Mouse (Mus musculus) forebrain, embryonic 12.5 days (tissue): ENCODE data around the gene Sgcd. TPM values are rescaled to one million over a fixed set of nuclear protein-coding genes. Genes with fewer than 3 reads are reported as not detected.

Source experiments
- ATAC-seq: fragments of 200-750 bp; cut with Nextera tagmentation; 2 replicates; pipeline ENCODE4 v1.8.0; 2017; ENCODE audit warnings: moderate TSS enrichment; ENCODE audit not compliant: low FRiP score
- H3K27ac ChIP-seq: fragments of 300-500 bp; sonication (generic); 2 replicates; pipeline ENCODE4 v1.5.1; 2016; ENCODE audit warnings: mild to moderate bottlenecking
- H3K27me3 ChIP-seq: fragments of 300-500 bp; sonication (generic); 2 replicates; pipeline ENCODE4 v1.6.1; 2016; ENCODE audit warnings: mild to moderate bottlenecking
- H3K36me3 ChIP-seq: fragments of 300-500 bp; sonication (generic); replicated peaks from 2 replicates; pipeline ENCODE4 v1.6.1; 2016; ENCODE audit warnings: mild to moderate bottlenecking
- H3K4me1 ChIP-seq: fragments of 300-500 bp; sonication (generic); 2 replicates; pipeline ENCODE4 v1.6.1; 2016
- H3K4me2 ChIP-seq: fragments of 300-500 bp; sonication (generic); 2 replicates; pipeline ENCODE4 v1.6.1; 2016; ENCODE audit warnings: mild to moderate bottlenecking, moderate library complexity
- H3K4me3 ChIP-seq: fragments of 300-500 bp; sonication (generic); replicated peaks from 2 replicates; pipeline ENCODE4 v1.5.1; 2016; ENCODE audit warnings: mild to moderate bottlenecking
- H3K9ac ChIP-seq: fragments of 300-500 bp; sonication (generic); 2 replicates; pipeline ENCODE4 v1.6.1; 2016; ENCODE audit warnings: mild to moderate bottlenecking
- H3K9me3 ChIP-seq: fragments of 300-500 bp; sonication (generic); 2 replicates; pipeline ENCODE4 v1.6.1; 2016
- WGBS: fragments of 180-500 bp; shearing (Covaris S2); methylation state at CpG from one replicate; pipeline ENCODE4 v1.1.7; 2016; 5-methylcytosine and 5-hydroxymethylcytosine counted together
- polyA plus RNA-seq: library from polyadenylated mRNA; unstranded; fragments of >200 nt; fragmentation: Nextera tagmentation; extraction: Ambion mirVana; gene quantifications from 2 replicates; pipeline ENCODE4 v1.2.1, GENCODE M21; 2016

Sgcd gene
- polyA plus RNA-seq, 1 experiment from 2014 or later = 3.4 TPM

GRCm38 (mm10) chr11:47891617-47892172 lies 97.1 kb downstream of the Sgcd start:
- H3K27me3 ChIP-seq = no peaks in the 10 kb centered on the region
- H3K4me3 ChIP-seq = no peak overlapping the region
- H3K36me3 ChIP-seq = no peaks in the 10 kb centered on the region
- no peaks in the 10 kb centered on the region; the same call in 1 of the 2 replicates for H3K4me1 ChIP-seq
- no peaks in the 10 kb centered on the region for H3K9me3 ChIP-seq
- H3K9ac ChIP-seq = no peak overlapping the region
- no peak overlapping the region for H3K4me2 ChIP-seq
- H3K27ac ChIP-seq = no peak overlapping the region
- ATAC-seq = no peak
- WGBS = 59% methylated on average over 3 of the region's 3 CpGs

DNA sequence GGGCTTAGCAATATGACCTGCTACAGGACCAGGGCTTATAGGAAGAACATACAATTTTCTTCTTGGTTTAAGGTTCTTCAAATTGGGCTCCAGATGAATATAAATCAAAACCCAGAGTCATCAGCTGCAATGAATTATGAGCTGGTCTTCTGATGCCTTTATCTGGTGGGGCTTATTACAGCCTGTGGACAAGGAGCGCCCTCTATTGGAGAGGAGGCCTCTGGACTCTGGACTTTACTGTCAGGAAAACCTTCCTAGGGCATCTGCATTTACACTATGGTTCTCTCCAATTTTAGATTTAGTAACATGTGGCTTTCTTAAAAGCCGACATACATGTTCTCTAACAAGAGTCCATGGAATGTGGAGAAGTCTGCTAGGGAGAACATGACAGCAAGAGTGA lies 98.5 kb downstream of the Sgcd start:
- Histone ChIP-seq H3K9me3 (no peaks in the 10 kb centered on the region), H3K27me3 (no peaks in the 10 kb centered on the region), H3K9ac (no peak overlapping the region), H3K27ac (no peak overlapping the region), H3K4me2 (no peak overlapping the region), H3K4me3 (no peak overlapping the region), H3K36me3 (no peaks in the 10 kb centered on the region), H3K4me1 (no peaks in the 10 kb centered on the region; the same call in 1 of the 2 replicates)
- ATAC-seq = no peak
- 62% methylated on average over 2 of the region's 2 CpGs for WGBS

DNA sequence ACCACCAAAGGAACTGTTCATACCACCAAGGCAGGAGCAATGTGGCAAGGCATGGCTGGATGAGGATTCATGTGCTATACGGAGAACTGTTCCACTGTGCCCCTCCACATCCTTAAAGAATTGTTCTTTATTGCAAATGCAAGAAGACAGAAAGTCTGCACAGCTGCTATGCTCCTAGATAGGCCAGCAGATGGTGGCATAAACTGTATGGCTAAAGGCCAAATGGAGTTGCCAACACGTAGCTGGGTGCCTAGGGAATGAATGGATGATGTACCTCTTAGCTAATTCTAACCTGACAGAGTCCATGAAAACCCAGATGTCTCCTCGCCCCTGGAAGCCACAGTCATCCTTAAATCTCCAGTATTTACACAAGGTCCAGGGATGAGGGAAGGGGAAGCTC lies 103.5 kb downstream of the Sgcd start:
- WGBS = 76% methylated on average over 3 of the region's 3 CpGs
- H3K27ac ChIP-seq = no peak overlapping the region
- no peak overlapping the region for H3K9ac ChIP-seq
- no peaks in the 10 kb centered on the region for H3K9me3 ChIP-seq
- H3K4me1 ChIP-seq = no peaks in the 10 kb centered on the region
- H3K4me2 ChIP-seq = no peak overlapping the region
- no peak overlapping the region for H3K4me3 ChIP-seq
- ATAC-seq = no peak
- no peaks in the 10 kb centered on the region for H3K36me3 ChIP-seq
- H3K27me3 ChIP-seq = no peaks in the 10 kb centered on the region

GRCm38 (mm10) chr11:47883545-47883944 lies 105.2 kb downstream of the Sgcd start:
- Histone ChIP-seq H3K9me3 (no peaks in the 10 kb centered on the region), H3K4me3 (no peak overlapping the region), H3K4me1 (no peaks in the 10 kb centered on the region), H3K27ac (no peak overlapping the region), H3K4me2 (no peak overlapping the region), H3K27me3 (no peaks in the 10 kb centered on the region), H3K36me3 (no peaks in the 10 kb centered on the region), H3K9ac (no peak overlapping the region)
- ATAC-seq = no peak
- 80% methylated on average over 1 of the region's 1 CpGs for WGBS

DNA sequence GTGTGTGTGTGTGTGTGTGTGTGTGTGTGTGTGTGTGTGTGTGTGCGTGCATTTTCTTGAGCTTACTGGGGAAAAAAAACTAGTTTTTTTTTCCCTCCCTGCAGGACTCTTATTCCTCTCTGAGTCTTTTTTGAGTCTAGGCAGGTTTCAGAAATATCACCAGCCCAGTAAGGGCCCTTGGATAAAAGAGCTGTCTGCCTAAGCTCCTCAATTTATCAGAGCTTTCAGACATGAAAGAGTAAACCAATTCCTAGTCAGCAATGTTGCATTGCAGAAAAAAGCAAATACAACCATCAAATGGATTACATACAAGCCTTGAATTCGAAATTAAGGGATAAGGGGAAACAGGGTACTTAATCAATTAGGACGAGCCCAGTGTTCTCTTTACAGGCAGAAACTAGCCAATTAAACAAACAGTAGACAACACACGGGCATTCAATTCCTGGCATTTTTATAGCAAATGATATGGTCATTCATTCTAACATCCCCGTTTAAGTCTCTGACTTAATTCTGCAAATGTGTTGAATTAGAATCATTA lies 112.1 kb downstream of the Sgcd start:
- no peaks in the 10 kb centered on the region for H3K36me3 ChIP-seq
- H3K4me3 ChIP-seq = no peak overlapping the region
- H3K4me2 ChIP-seq = no peak overlapping the region
- H3K4me1 ChIP-seq = 0 out of 2 replicates have a peak, but pooled peaks cover 7% of the 10 kb centered on the region
- H3K9me3 ChIP-seq = no peaks in the 10 kb centered on the region
- no peaks in the 10 kb centered on the region for H3K27me3 ChIP-seq
- peak; percentile 27; the same call in 1 of the 2 replicates for ATAC-seq
- H3K9ac ChIP-seq = no peak overlapping the region
- no peak overlapping the region for H3K27ac ChIP-seq
- WGBS = 19% methylated on average over 5 of the region's 5 CpGs

- Histone ChIP-seq H3K4me3 (no peak overlapping the region), H3K4me1 (peaks cover 4% of the 10 kb centered on the region), H3K9me3 (no peaks in the 10 kb centered on the region), H3K9ac (no peak overlapping the region), H3K27me3 (peaks cover 5% of the 10 kb centered on the region; the same call in 1 of the 2 replicates), H3K36me3 (no peaks in the 10 kb centered on the region), H3K4me2 (no peak overlapping the region), H3K27ac (no peak overlapping the region)
- WGBS = 3% methylated on average over 3 of the region's 3 CpGs
- ATAC-seq = no peak
These were observed 142.9 kb downstream of the Sgcd start for GRCm38 (mm10) chr11:47845894-47846293.

- WGBS = 72% methylated on average over 4 of the region's 4 CpGs
- Histone ChIP-seq H3K4me2 (no peak overlapping the region), H3K4me1 (no peaks in the 10 kb centered on the region; the same call in 1 of the 2 replicates), H3K4me3 (no peak overlapping the region), H3K9me3 (no peaks in the 10 kb centered on the region), H3K9ac (no peak overlapping the region), H3K36me3 (no peaks in the 10 kb centered on the region), H3K27ac (no peak overlapping the region), H3K27me3 (no peaks in the 10 kb centered on the region)
- no peak for ATAC-seq
These were observed 155.5 kb downstream of the Sgcd start for GRCm38 (mm10) chr11:47833283-47833682.

GRCm38 (mm10) chr11:47810307-47810706 lies 178.5 kb downstream of the Sgcd start:
- H3K9me3 ChIP-seq = no peaks in the 10 kb centered on the region
- no peak for ATAC-seq
- no peaks in the 10 kb centered on the region for H3K36me3 ChIP-seq

GRCm38 (mm10) chr11:47804101-47804715 lies 184.6 kb downstream of the Sgcd start:
- Histone ChIP-seq H3K4me3 (no peak overlapping the region), H3K9me3 (no peaks in the 10 kb centered on the region), H3K9ac (no peak overlapping the region), H3K4me1 (no peaks in the 10 kb centered on the region), H3K27me3 (no peaks in the 10 kb centered on the region), H3K27ac (no peak overlapping the region), H3K4me2 (no peak overlapping the region), H3K36me3 (no peaks in the 10 kb centered on the region)
- 95% methylated on average over 6 of the region's 6 CpGs for WGBS
- no peak for ATAC-seq

More at GRCm38 (mm10) chr11:47810307-47810706, 178.5 kb downstream of the Sgcd start:
- Histone ChIP-seq H3K27me3 (no peaks in the 10 kb centered on the region), H3K9ac (no peak overlapping the region), H3K27ac (no peak overlapping the region), H3K4me3 (no peak overlapping the region), H3K4me1 (no peaks in the 10 kb centered on the region), H3K4me2 (no peak overlapping the region)

DNA sequence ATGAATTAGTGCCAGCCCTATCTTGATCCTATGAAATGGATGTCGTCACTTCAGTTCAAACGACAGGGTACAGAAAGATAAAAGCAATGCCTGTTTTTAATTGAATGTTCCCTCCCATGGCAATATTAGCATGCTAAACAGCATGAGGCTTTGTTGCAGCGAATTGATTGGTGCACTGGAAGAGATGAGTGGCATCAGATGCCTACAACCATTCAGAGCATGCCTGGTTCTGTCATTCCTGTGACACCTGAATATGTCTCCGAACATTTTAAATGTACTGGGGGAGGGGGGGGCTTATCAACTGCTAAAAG lies 210.9 kb downstream of the Sgcd start:
- Histone ChIP-seq H3K4me2 (no peak overlapping the region), H3K9ac (no peak overlapping the region), H3K4me1 (peaks cover 11% of the 10 kb centered on the region), H3K27ac (no peak overlapping the region), H3K36me3 (no peaks in the 10 kb centered on the region), H3K9me3 (no peaks in the 10 kb centered on the region), H3K4me3 (no peak overlapping the region), H3K27me3 (no peaks in the 10 kb centered on the region)
- WGBS = 46% methylated on average over 4 of the region's 4 CpGs
- peak; percentile 82 for ATAC-seq

- WGBS = 66% methylated on average over 4 of the region's 4 CpGs
- H3K27me3 ChIP-seq = no peaks in the 10 kb centered on the region
- no peaks in the 10 kb centered on the region for H3K36me3 ChIP-seq
- no peak overlapping the region for H3K27ac ChIP-seq
- no peak overlapping the region for H3K9ac ChIP-seq
- no peaks in the 10 kb centered on the region for H3K9me3 ChIP-seq
- H3K4me2 ChIP-seq = no peak overlapping the region
- ATAC-seq = no peak; the same call in none of the 2 replicates
- peaks cover 11% of the 10 kb centered on the region for H3K4me1 ChIP-seq
- no peak overlapping the region for H3K4me3 ChIP-seq
These were observed 211.4 kb downstream of the Sgcd start for GRCm38 (mm10) chr11:47777226-47777915.

GRCm38 (mm10) chr11:47776019-47776418 lies 212.8 kb downstream of the Sgcd start:
- no peak for ATAC-seq
- 29% methylated on average over 1 of the region's 1 CpGs for WGBS
- no peaks in the 10 kb centered on the region for H3K27me3 ChIP-seq
- H3K4me1 ChIP-seq = peaks cover 11% of the 10 kb centered on the region
- H3K4me3 ChIP-seq = no peak overlapping the region
- no peak overlapping the region for H3K9ac ChIP-seq
- H3K27ac ChIP-seq = no peak overlapping the region
- no peaks in the 10 kb centered on the region for H3K9me3 ChIP-seq
- no peak overlapping the region for H3K4me2 ChIP-seq
- no peaks in the 10 kb centered on the region for H3K36me3 ChIP-seq
